Mouse (Mus musculus) CD4-positive naive resting alpha-beta T cell, adult 57 days (primary cell): ENCODE results near the gene Cdh26. TPM values are rescaled to one million over a fixed set of nuclear protein-coding genes. Genes with fewer than 3 reads are reported as not detected.

Source experiments
- total RNA-seq: library from RNA; stranded (reverse); gene quantifications from one replicate; pipeline ENCODE4 v1.2.4, GENCODE M21; 2023

Gene Cdh26
- not detected for total RNA-seq

GRCm38 (mm10) chr2:178430231-178430630, at the start of gene Cdh26:
TSS of gene Cdh26 (plus strand) at chr2:178430531.

GRCm38 (mm10) chr2:178407053-178407815, 23.1 kb upstream of the Cdh26 start, which contains the start of gene Sycp2:
TSS of gene Sycp2 (minus strand) at chr2:178407685.

GRCm38 (mm10) chr2:178414261-178415149, 15.8 kb upstream of the Cdh26 start, which contains the start of the genes Ppp1r3d and Fam217b:
TSS of gene Ppp1r3d (minus strand) at chr2:178414472.
TSS of gene Fam217b (plus strand) at chr2:178414524.

Other genes starting within 250 kb of the Cdh26 start
- gene Sycp2, start 22.8 kb upstream of the Cdh26 start, total RNA-seq, result not detected
- not detected for gene Ppp1r3d, start 16.1 kb upstream of the Cdh26 start, total RNA-seq
- gene Fam217b, start 16.0 kb upstream of the Cdh26 start, total RNA-seq, result not detected